Mouse (Mus musculus): ENCODE measurements around the gene Ifi204.
"Not testable (repeated sequence)": the region's sequence is repeated elsewhere in the genome, so short reads cannot be mapped to it uniquely, and the experiment has no call there.

DNA sequence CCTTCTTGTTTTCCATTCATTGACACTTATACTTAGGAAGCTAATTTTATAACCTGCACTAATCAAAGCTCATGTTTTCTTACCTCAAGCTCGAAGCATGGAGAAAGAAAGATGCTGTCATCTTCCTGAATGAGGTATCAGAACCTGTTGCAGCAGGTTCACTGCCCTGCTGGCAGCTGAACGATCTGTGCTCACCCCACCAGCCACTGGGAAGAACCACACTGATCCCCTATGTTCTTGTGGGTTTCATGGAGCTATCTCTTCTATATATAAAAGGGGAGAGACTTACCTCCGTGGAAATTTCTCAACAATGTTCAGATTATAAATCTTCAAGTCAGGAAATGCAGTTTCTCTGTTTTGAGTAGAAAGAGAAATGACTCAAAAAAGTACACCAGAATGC is 35.5 kb upstream of the Ifi204 start:
- not testable (repeated sequence) for TF ChIP-seq MAFK (IDR thresholded peaks at IDR 0.05; ENCODE audit: insufficient read depth, low read depth, low read length); ZNF384 (IDR thresholded peaks at IDR 0.05; ENCODE audit: low read depth, low read length)
